Mouse (Mus musculus) thymus, adult 2 months (tissue): ENCODE data around the gene Gas2l2. TPM values are rescaled to one million over a fixed set of nuclear protein-coding genes. Genes with fewer than 3 reads are reported as not detected.

ENCODE experiments used
- DNase-seq: peaks from one replicate; pipeline ENCODE4 v3.0.0; 2021
- H3K27ac ChIP-seq: fragments of 200-500 bp; 2 replicates; pipeline ENCODE4 v1.5.1; 2012; ENCODE audit warnings: low read length, control low read depth; ENCODE audit not compliant: control insufficient read depth, insufficient read depth
- H3K27me3 ChIP-seq: fragments of 200-500 bp; 2 replicates; pipeline ENCODE4 v1.6.1; 2012; ENCODE audit warnings: mild to moderate bottlenecking, low read length, moderate library complexity, mixed read lengths; ENCODE audit not compliant: control insufficient read depth, insufficient read depth
- H3K36me3 ChIP-seq: fragments of 200-500 bp; 2 replicates; pipeline ENCODE4 v1.6.1; 2012; ENCODE audit warnings: mild to moderate bottlenecking, low read length, moderate library complexity; ENCODE audit not compliant: control insufficient read depth, insufficient read depth
- H3K4me1 ChIP-seq: fragments of 200-500 bp; replicated peaks from 2 replicates; pipeline ENCODE4 v1.6.1; 2012; ENCODE audit warnings: low read length; ENCODE audit not compliant: control insufficient read depth, insufficient read depth
- H3K4me3 ChIP-seq: fragments of 200-500 bp; 2 replicates; pipeline ENCODE4 v1.5.1; 2012; ENCODE audit warnings: mild to moderate bottlenecking, low read length, control low read depth, moderate library complexity; ENCODE audit not compliant: control insufficient read depth, insufficient read depth
- CTCF ChIP-seq: fragments of 200-500 bp; IDR thresholded peaks from 2 replicates; pipeline ENCODE4 v1.5.1; 2012; ENCODE audit warnings: mild to moderate bottlenecking, control low read depth, low read length, moderate library complexity, borderline replicate concordance; ENCODE audit not compliant: control insufficient read depth, poor library complexity, insufficient read depth; ENCODE audit errors: extremely low read depth
- POLR2A ChIP-seq: fragments of 200-500 bp; IDR thresholded peaks from 2 replicates; pipeline ENCODE4 v1.6.1; 2012; ENCODE audit warnings: mild to moderate bottlenecking, low read length, control low read depth, moderate library complexity; ENCODE audit not compliant: control insufficient read depth, poor library complexity, insufficient read depth; ENCODE audit errors: extremely low read depth
- WGBS: fragments of 180-500 bp; shearing (Covaris S2); methylation state at CpG from one replicate; pipeline ENCODE4 v1.1.7; 2018; 5-methylcytosine and 5-hydroxymethylcytosine counted together
- polyA plus RNA-seq: library from polyadenylated mRNA; depleted of rRNA; stranded (reverse); fragments of >200 nt; gene quantifications from 2 replicates; pipeline ENCODE4 v1.2.3, GENCODE M21; 2012

Gene Gas2l2
- polyA plus RNA-seq, 1 experiment, result 0.12 TPM

GRCm38 (mm10) chr11:83406391-83406790 is 22.9 kb downstream of the Gas2l2 start:
- peaks cover 3% of the 10 kb centered on the region; the same call in 1 of the 2 replicates for H3K4me1 ChIP-seq
- H3K27ac ChIP-seq, result no peak overlapping the region
- H3K36me3 ChIP-seq, result peaks cover 17% of the 10 kb centered on the region; the same call in 1 of the 2 replicates
- DNase-seq, result no peak
- no peak for TF ChIP-seq POLR2A
- TF ChIP-seq CTCF, result no peak
- H3K4me3 ChIP-seq, result no peak overlapping the region
- H3K27me3 ChIP-seq, result peaks cover 7% of the 10 kb centered on the region; the same call in 1 of the 2 replicates
- WGBS, result 77% methylated on average over 3 of the region's 3 CpGs

DNA sequence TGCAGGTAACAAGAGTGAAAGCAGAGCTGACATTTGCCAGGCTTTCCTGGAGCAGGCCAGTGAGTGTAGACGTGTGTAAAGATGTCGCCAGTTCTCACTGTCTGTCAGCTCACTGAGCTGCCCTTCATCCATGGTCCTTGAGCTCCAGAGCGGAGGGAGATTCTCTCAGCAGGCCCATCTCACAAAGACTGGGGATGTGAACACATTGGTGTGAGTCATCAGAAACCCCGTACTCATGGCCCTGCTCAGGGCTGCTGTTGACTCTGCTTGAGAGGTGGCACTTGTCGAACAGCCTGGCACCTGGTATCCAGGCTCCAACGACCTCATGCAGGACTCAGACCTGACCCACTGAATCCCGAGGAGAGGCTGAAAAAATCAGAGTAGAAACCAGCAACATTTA is 25.5 kb downstream of the Gas2l2 start:
- 95% methylated on average over 7 of the region's 7 CpGs for WGBS
- DNase-seq, result no peak
- Histone ChIP-seq H3K27ac (no peak overlapping the region), H3K4me3 (no peak overlapping the region), H3K4me1 (no peaks in the 10 kb centered on the region), H3K36me3 (peaks cover 17% of the 10 kb centered on the region; the same call in 1 of the 2 replicates), H3K27me3 (peaks cover 2% of the 10 kb centered on the region; the same call in 1 of the 2 replicates)
- TF ChIP-seq POLR2A (no peak), CTCF (no peak)

DNA sequence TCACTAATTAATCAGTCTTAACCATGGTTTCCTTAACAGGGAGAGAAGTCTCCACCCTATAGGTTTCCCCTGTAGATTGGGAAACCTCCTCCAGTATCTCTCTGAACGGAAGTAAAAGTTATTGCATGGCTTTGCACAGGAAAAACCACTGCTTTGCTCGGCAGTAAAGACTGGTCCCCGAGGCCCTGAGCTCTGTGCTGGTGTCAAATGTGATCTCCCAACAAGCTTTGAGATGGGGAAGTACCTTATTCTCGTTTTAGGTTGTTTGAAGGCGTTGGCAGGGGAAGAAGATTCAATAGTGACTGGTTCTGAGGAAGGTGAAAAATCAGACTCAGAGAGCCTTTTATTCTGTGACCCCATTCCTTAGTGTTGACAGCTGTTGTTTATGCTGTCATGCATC is 30.5 kb downstream of the Gas2l2 start:
- peaks cover 46% of the 10 kb centered on the region for H3K36me3 ChIP-seq
- H3K4me1 ChIP-seq, result no peaks in the 10 kb centered on the region
- no peak for DNase-seq
- no peak for TF ChIP-seq POLR2A
- TF ChIP-seq CTCF, result no peak
- H3K27me3 ChIP-seq, result no peaks in the 10 kb centered on the region
- no peak overlapping the region for H3K4me3 ChIP-seq
- 81% methylated on average over 5 of the region's 5 CpGs for WGBS
- no peak overlapping the region for H3K27ac ChIP-seq

DNA sequence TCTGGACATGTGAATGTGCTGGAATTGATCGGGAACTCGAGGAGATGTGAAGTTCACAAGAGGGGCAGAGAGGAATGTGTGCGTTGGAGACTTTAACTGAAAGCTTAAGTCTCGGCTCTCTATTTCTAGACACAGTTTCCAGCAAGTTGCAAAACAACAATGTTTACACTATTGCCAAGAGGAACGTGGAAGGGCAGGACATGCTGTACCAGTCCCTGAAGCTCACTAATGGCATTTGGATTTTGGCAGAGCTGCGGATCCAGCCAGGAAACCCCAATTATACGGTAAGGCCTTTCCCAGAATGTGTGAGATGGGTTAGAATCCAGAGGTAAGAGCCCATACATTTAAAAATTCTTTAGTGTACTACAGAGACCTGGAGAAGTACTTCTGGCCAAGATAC is 31.6 kb downstream of the Gas2l2 start:
- no peak overlapping the region for H3K4me3 ChIP-seq
- H3K27ac ChIP-seq, result no peak overlapping the region
- DNase-seq, result no peak
- TF ChIP-seq POLR2A, result no peak
- no peak for TF ChIP-seq CTCF
- H3K27me3 ChIP-seq, result no peaks in the 10 kb centered on the region
- 97% methylated on average over 7 of the region's 7 CpGs for WGBS
- H3K4me1 ChIP-seq, result no peaks in the 10 kb centered on the region
- peaks cover 36% of the 10 kb centered on the region for H3K36me3 ChIP-seq

GRCm38 (mm10) chr11:83394802-83395439 is 34.3 kb downstream of the Gas2l2 start:
- H3K4me3 ChIP-seq, result no peak overlapping the region
- no peak for TF ChIP-seq POLR2A
- no peak for TF ChIP-seq CTCF
- H3K27ac ChIP-seq, result no peak overlapping the region
- peaks cover 38% of the 10 kb centered on the region for H3K36me3 ChIP-seq
- 91% methylated on average over 6 of the region's 6 CpGs for WGBS
- DNase-seq, result no peak
- no peaks in the 10 kb centered on the region for H3K27me3 ChIP-seq
- H3K4me1 ChIP-seq, result no peaks in the 10 kb centered on the region

DNA sequence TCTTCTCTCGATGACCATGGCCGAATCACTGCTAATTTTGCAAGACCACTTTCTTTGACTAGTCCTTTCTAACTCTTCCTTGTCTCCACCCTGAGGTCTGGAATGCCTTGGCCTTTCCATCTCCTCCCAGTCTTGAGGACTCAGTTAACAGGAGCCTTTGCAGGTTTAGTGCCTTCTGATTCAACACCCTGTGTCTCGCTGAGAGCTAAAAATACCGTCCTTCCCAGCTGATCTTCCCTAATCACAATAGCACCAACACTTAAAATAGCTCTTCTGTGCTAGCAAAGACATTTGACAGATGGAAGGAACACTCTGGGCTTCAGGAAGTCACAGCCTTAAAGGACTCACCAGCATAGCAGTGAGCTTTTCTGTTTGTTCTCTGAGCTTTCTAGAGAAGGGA is 36.2 kb downstream of the Gas2l2 start:
- Histone ChIP-seq H3K4me1 (no peaks in the 10 kb centered on the region), H3K27me3 (no peaks in the 10 kb centered on the region), H3K27ac (no peak overlapping the region), H3K36me3 (peaks cover 31% of the 10 kb centered on the region), H3K4me3 (no peak overlapping the region)
- DNase-seq, result no peak
- WGBS, result 97% methylated on average over 4 of the region's 4 CpGs
- TF ChIP-seq POLR2A (no peak), CTCF (no peak)

DNA sequence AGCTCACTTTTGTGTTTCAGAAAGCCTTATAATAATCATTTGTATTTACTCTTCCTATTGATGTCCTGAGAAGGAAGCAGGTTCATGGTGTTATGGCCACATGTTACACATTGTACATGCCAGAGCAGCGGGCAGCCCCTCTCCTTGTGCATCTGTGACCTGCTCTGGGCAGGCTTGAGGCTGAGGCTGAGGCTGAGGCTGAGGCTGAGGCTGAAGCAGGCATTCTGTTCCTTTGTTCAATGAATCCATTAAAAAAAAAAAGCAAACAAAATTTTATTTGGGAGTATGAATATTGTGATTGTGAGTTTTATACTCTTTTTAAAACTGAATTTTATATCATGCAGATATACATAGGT is 45.7 kb downstream of the Gas2l2 start:
- H3K27ac ChIP-seq, result no peak overlapping the region
- H3K27me3 ChIP-seq, result no peaks in the 10 kb centered on the region
- no peaks in the 10 kb centered on the region for H3K36me3 ChIP-seq
- no peak overlapping the region for H3K4me3 ChIP-seq
- TF ChIP-seq CTCF, result no peak
- no peak for TF ChIP-seq POLR2A
- WGBS, result 97% methylated on average over 1 of the region's 1 CpGs
- no peak for DNase-seq
- no peaks in the 10 kb centered on the region for H3K4me1 ChIP-seq
